Mouse (Mus musculus) MEL (cell line): ENCODE results near the gene Hist1h3c.

ENCODE experiments used
- CTCF ChIP-seq, 3 experiments: IDR thresholded peaks in 2 of 3; conservative IDR thresholded peaks in 1 of 3; 2 replicates each; pipeline ENCODE4 v1.5.1; 2011 to 2012; ENCODE audit warnings: low read length in 3 of 3, low read depth in 2 of 3, mild to moderate bottlenecking in 2 of 3, improper control_type of control experiment in 1 of 3, inconsistent platforms in 1 of 3, mixed read lengths in 1 of 3, moderate library complexity in 1 of 3; ENCODE audit not compliant: control insufficient read depth in 1 of 3, insufficient read depth in 1 of 3, poor library complexity in 1 of 3, severe bottlenecking in 1 of 3
- EP300 ChIP-seq, 2 experiments: IDR thresholded peaks; 2 replicates each; pipeline ENCODE4 v1.6.1; 2011; ENCODE audit warnings: improper control_type of control experiment in 2 of 2, low read length in 2 of 2, low read depth in 1 of 2, mild to moderate bottlenecking in 1 of 2
- HCFC1 ChIP-seq: IDR thresholded peaks from 2 replicates; pipeline ENCODE4 v1.6.1; 2012; ENCODE audit warnings: low read depth, mild to moderate bottlenecking, inconsistent platforms, low read length, improper control_type of control experiment, moderate library complexity
- JUND ChIP-seq: IDR thresholded peaks from 2 replicates; pipeline ENCODE4 v1.6.1; 2011; ENCODE audit warnings: low read depth, mild to moderate bottlenecking, improper control_type of control experiment, low read length
- MAFK ChIP-seq: IDR thresholded peaks from 2 replicates; pipeline ENCODE4 v1.6.1; 2011; ENCODE audit warnings: low read depth, mild to moderate bottlenecking, low read length, improper control_type of control experiment, borderline replicate concordance
- MAX ChIP-seq: IDR thresholded peaks from 2 replicates; pipeline ENCODE4 v1.6.1; 2011; ENCODE audit warnings: low read length, improper control_type of control experiment
- MEF2A ChIP-seq: IDR thresholded peaks from 2 replicates; pipeline ENCODE4 v1.6.1; 2014; ENCODE audit warnings: low read depth, mild to moderate bottlenecking, inconsistent platforms, low read length, improper control_type of control experiment; ENCODE audit not compliant: poor library complexity, insufficient replicate concordance, severe bottlenecking; ENCODE audit errors: extremely low read depth
- MYB ChIP-seq: IDR thresholded peaks from 2 replicates; pipeline ENCODE4 v1.6.1; 2011; ENCODE audit warnings: mild to moderate bottlenecking, low read depth, low read length, improper control_type of control experiment
- POLR2A ChIP-seq, 2 experiments: IDR thresholded peaks; 2 replicates each; pipeline ENCODE4 v1.6.1; 2011 to 2012; ENCODE audit warnings: low read length in 2 of 2, mild to moderate bottlenecking in 2 of 2, control low read depth in 1 of 2, improper control_type of control experiment in 1 of 2, low read depth in 1 of 2, moderate library complexity in 1 of 2; ENCODE audit not compliant: control insufficient read depth in 1 of 2, insufficient read depth in 1 of 2, poor library complexity in 1 of 2
- RCOR1 ChIP-seq: IDR thresholded peaks from 2 replicates; pipeline ENCODE4 v1.6.1; 2012; ENCODE audit warnings: low read depth, mild to moderate bottlenecking, inconsistent platforms, low read length, improper control_type of control experiment
- SMC3 ChIP-seq: IDR thresholded peaks from 2 replicates; pipeline ENCODE4 v1.6.1; 2011; ENCODE audit warnings: low read depth, low read length, improper control_type of control experiment
- TAL1 ChIP-seq: IDR thresholded peaks from 2 replicates; pipeline ENCODE4 v1.6.1; 2012; ENCODE audit warnings: mild to moderate bottlenecking, inconsistent platforms, low read length, moderate library complexity, mixed read lengths
- USF1 ChIP-seq: IDR thresholded peaks from 2 replicates; pipeline ENCODE4 v1.6.1; 2014; ENCODE audit warnings: low read depth, mild to moderate bottlenecking, inconsistent platforms, low read length, improper control_type of control experiment, moderate library complexity
- ZNF384 ChIP-seq: IDR thresholded peaks from 2 replicates; pipeline ENCODE4 v1.6.1; 2012; ENCODE audit warnings: low read depth, mild to moderate bottlenecking, inconsistent platforms, low read length, improper control_type of control experiment

DNA sequence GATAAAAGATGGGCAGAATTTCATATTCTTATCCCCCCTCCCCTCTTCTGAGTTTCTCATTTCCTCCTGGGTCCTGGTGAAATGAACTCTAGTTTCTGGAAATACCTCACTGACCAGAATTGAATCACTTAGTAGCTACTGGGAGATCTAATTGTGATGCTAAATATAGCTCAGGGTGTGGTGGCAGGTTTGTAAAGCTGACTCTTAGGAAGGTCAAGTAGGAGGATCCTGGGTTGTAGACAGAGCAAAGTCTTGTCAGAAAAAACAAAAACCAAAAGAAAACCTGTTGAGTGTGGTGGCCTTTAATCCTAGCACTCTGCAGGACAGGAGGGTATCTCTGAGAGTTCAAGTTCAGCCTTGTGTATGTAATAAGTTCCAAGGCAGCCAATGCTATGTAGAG is 3.4 kb downstream of the Hist1h3c start:
- TF ChIP-seq MAFK, result no peak
- TF ChIP-seq ZNF384, result no peak
- TF ChIP-seq USF1, result no peak
- TF ChIP-seq CTCF (IDR thresholded peaks at IDR 0.05 in 2 of 3, conservative IDR thresholded peaks at IDR 0.05 in 1 of 3; ENCODE audit: control insufficient read depth in 1 of 3, insufficient read depth in 1 of 3, low read depth in 2 of 3, low read length in 3 of 3, poor library complexity in 1 of 3, severe bottlenecking in 1 of 3), result no peak
- TF ChIP-seq EP300 (IDR thresholded peaks at IDR 0.05; ENCODE audit: low read depth in 1 of 2, low read length in 2 of 2), result no peak
- TF ChIP-seq RCOR1, result no peak
- TF ChIP-seq POLR2A (IDR thresholded peaks at IDR 0.05; ENCODE audit: control insufficient read depth in 1 of 2, insufficient read depth in 1 of 2, low read depth in 1 of 2, low read length in 2 of 2, poor library complexity in 1 of 2), result no peak
- no peak for TF ChIP-seq JUND
- no peak for TF ChIP-seq HCFC1
- no peak for TF ChIP-seq SMC3
- TF ChIP-seq MAX, result no peak
- TF ChIP-seq TAL1, result no peak
- no peak for TF ChIP-seq MEF2A
- TF ChIP-seq MYB, result no peak
